Mouse (Mus musculus) cortical plate, adult 2 months (tissue): ENCODE data around the gene Poc1b.

Source experiments
- CTCF ChIP-seq: fragments of 200-500 bp; IDR thresholded peaks from 2 replicates; pipeline ENCODE4 v1.5.1; 2011; ENCODE audit warnings: mild to moderate bottlenecking, control low read depth, low read length; ENCODE audit not compliant: insufficient read depth; ENCODE audit errors: extremely low read depth
- POLR2A ChIP-seq: fragments of 200-500 bp; IDR thresholded peaks from 2 replicates; pipeline ENCODE4 v1.6.1; 2011; ENCODE audit warnings: mild to moderate bottlenecking, low read length, control low read depth; ENCODE audit not compliant: insufficient read depth; ENCODE audit errors: extremely low read depth

- TF ChIP-seq POLR2A (no peak), CTCF (no peak)
Observed at GRCm38 (mm10) chr10:99089906-99090305, 16.9 kb upstream of the Poc1b start.
